Comparison of ENCODE assay signal across 8 mouse cellular contexts in genomic region chr9:75071029-75071705, GRCm38 (mm10). TPM values are rescaled to one million over a fixed set of nuclear protein-coding genes. Genes with fewer than 3 reads are reported as not detected.
DNase-seq lines count a peak whose midpoint lies in the region; ATAC-seq and TF ChIP-seq lines count a peak whose summit lies in the region.

No protein-coding gene starts in this region.

- DNase-seq in ES-E14 (ENCODE audit: low read depth, low spot score), result peak; percentile 53
- DNase-seq in cerebellum, adult 11 months, result peak; percentile 81
- peak; percentile 89 for DNase-seq in forebrain, embryonic 14.5 days (ENCODE audit: low spot score)
- DNase-seq in heart, postnatal 25 days (ENCODE audit: low spot score), result peak; percentile 65
- peak; percentile 71 to 86 for DNase-seq in layer of hippocampus, adult 18-20 months (ENCODE audit: low spot score in 2 of 2)
- DNase-seq in lung, adult 2 months, result peak; percentile 69
- peak; percentile 80 for DNase-seq in testis, postnatal 10 days (ENCODE audit: low spot score)

- intact Hi-C loops in heart, postnatal 25 days (cut with DNase I), result no loop called here

- TF ChIP-seq POLR2A in lung, adult 2 months (IDR thresholded peaks at IDR 0.05; ENCODE audit: borderline replicate concordance, extremely low read depth, low read depth, low read length), result no peak

- H3K27me3 ChIP-seq in forebrain, embryonic 14.5 days (replicated peaks; ENCODE audit: control insufficient read depth, insufficient read depth, low read length), result no peaks in the 10 kb centered on the region
- no peaks in the 10 kb centered on the region for H3K27me3 ChIP-seq in neural tube, embryonic 15.5 days (replicated peaks)

- H3K4me1 ChIP-seq in ES-E14 (ENCODE audit: control insufficient read depth in 2 of 2, insufficient read depth in 2 of 2, low read length in 2 of 2, poor library complexity in 1 of 2), result peaks cover 0 to 5% of the 10 kb centered on the region in 2 experiments; a peak in 1 of 4 replicates
- peaks cover 10% of the 10 kb centered on the region for H3K4me1 ChIP-seq in forebrain, embryonic 14.5 days (ENCODE audit: control insufficient read depth, insufficient read depth, low read length)
- H3K4me1 ChIP-seq in lung, adult 2 months (ENCODE audit: control insufficient read depth, insufficient read depth, low read length), result peaks cover 7% of the 10 kb centered on the region
- H3K4me1 ChIP-seq in neural tube, embryonic 15.5 days, result peaks cover 23% of the 10 kb centered on the region

- ATAC-seq in forebrain, embryonic 14.5 days, result peak; percentile 95
- ATAC-seq in neural tube, embryonic 15.5 days (ENCODE audit: low FRiP score), result peak; percentile 94

- TF ChIP-seq CTCF in lung, adult 2 months (IDR thresholded peaks at IDR 0.05; ENCODE audit: insufficient read depth, low read length), result no peak

- peak overlapping the region; percentile 79 to 95 for H3K4me3 ChIP-seq in ES-E14 (ENCODE audit: insufficient read depth in 1 of 2, low read depth in 1 of 2, low read length in 2 of 2, poor library complexity in 1 of 2, severe bottlenecking in 1 of 2)
- H3K4me3 ChIP-seq in forebrain, embryonic 14.5 days (ENCODE audit: low read depth, low read length), result peak overlapping the region; percentile 95
- peak overlapping the region; percentile 69 for H3K4me3 ChIP-seq in lung, adult 2 months (replicated peaks; ENCODE audit: extremely low read depth, low read depth, low read length)
- peak overlapping the region; percentile 86 for H3K4me3 ChIP-seq in neural tube, embryonic 15.5 days (replicated peaks)

- WGBS in forebrain, embryonic 14.5 days, result under 1% methylated on average over 34 of the region's 92 CpGs
- under 1% methylated on average over 86 of the region's 92 CpGs for WGBS in lung, adult 2 months
- WGBS in neural tube, embryonic 15.5 days, result under 1% methylated on average over 43 of the region's 92 CpGs

- no peaks in the 10 kb centered on the region for H3K36me3 ChIP-seq in ES-E14 (ENCODE audit: control insufficient read depth, insufficient read depth, low read length, poor library complexity, severe bottlenecking)
- H3K36me3 ChIP-seq in forebrain, embryonic 14.5 days (ENCODE audit: control insufficient read depth, insufficient read depth, low read length), result no peaks in the 10 kb centered on the region
- H3K36me3 ChIP-seq in neural tube, embryonic 15.5 days, result no peaks in the 10 kb centered on the region

- peak overlapping the region; percentile 69 for H3K4me2 ChIP-seq in forebrain, embryonic 14.5 days (ENCODE audit: low read length)
- peak overlapping the region; percentile 68 for H3K4me2 ChIP-seq in neural tube, embryonic 15.5 days

- H3K27ac ChIP-seq in ES-E14 (ENCODE audit: insufficient read depth, low read depth, low read length, poor library complexity, severe bottlenecking), result peak overlapping the region; percentile 82
- H3K27ac ChIP-seq in forebrain, embryonic 14.5 days (ENCODE audit: low read depth, low read length), result peak overlapping the region; percentile 98
- peak overlapping the region; percentile 98 for H3K27ac ChIP-seq in neural tube, embryonic 15.5 days (replicated peaks)

- in situ Hi-C loops in ES-E14 (cut with MboI; ENCODE audit: low sequenced_read_pairs in 2 of 2, unreplicated experiment in 2 of 2), result no loop called here

- H3K9ac ChIP-seq in ES-E14 (ENCODE audit: insufficient read depth, low read depth, low read length, poor library complexity, severe bottlenecking), result peak overlapping the region; percentile 92
- peak overlapping the region; percentile 96 for H3K9ac ChIP-seq in forebrain, embryonic 14.5 days (ENCODE audit: low read length)
- H3K9ac ChIP-seq in neural tube, embryonic 15.5 days (replicated peaks), result peak overlapping the region; percentile 98

- H3K9me3 ChIP-seq in ES-E14 (ENCODE audit: control insufficient read depth, insufficient read depth, low read depth, low read length), result no peaks in the 10 kb centered on the region
- H3K9me3 ChIP-seq in forebrain, embryonic 14.5 days (replicated peaks; ENCODE audit: control insufficient read depth, low read length), result no peaks in the 10 kb centered on the region
- no peaks in the 10 kb centered on the region for H3K9me3 ChIP-seq in neural tube, embryonic 15.5 days (replicated peaks)

TF ChIP-seq in ES-E14, 5 proteins besides CTCF, POLR2A, EP300 and RAD21:
- peak; percentile 51; the same call in 1 of the 2 replicates for TF ChIP-seq HCFC1 (IDR thresholded peaks at IDR 0.05; ENCODE audit: borderline replicate concordance, insufficient read depth, low read length)
- no peak for TF ChIP-seq MAFK (IDR thresholded peaks at IDR 0.05; ENCODE audit: insufficient read depth, low read depth, low read length)
- no peak for TF ChIP-seq ZC3H11A (IDR thresholded peaks at IDR 0.05; ENCODE audit: borderline replicate concordance, low read depth, low read length)
- no peak for TF ChIP-seq ZNF384 (IDR thresholded peaks at IDR 0.05; ENCODE audit: low read depth, low read length)
- no peak for TF ChIP-seq CHD2 (IDR thresholded peaks at IDR 0.05; ENCODE audit: low read depth, low read length)

RNA-seq across cellular contexts. Expression of gene Myo5a, which starts 0.4 kb away (rescaled TPM):
- 60.2 and 65.2 TPM in 2 replicates for total RNA-seq in ES-E14 (2012; rRNA removed)
- 23.9 and 33.5 TPM in 2 replicates for polyA plus RNA-seq in forebrain, embryonic 14.5 days (2014; fragmentation: Nextera tagmentation; extraction: Ambion mirVana)
- 10 to 100 TPM; 11.0 to 11.7 TPM for total RNA-seq in heart, postnatal 25 days (2021)
- 100 to 1,000 TPM; 200 to 204 TPM for total RNA-seq in layer of hippocampus, adult 18-20 months (2021)
- 3.1 and 5.8 TPM in 2 replicates for polyA plus RNA-seq in lung, adult 2 months (2012; rRNA removed)
- 29.5 and 35.6 TPM in 2 replicates for polyA plus RNA-seq in neural tube, embryonic 15.5 days (2015; fragmentation: Nextera tagmentation; extraction: Ambion mirVana)

RNA-seq across cellular contexts. Expression of gene Arpp19, which starts 33.8 kb away (rescaled TPM):
- total RNA-seq in ES-E14 (2012; rRNA removed), result 116 and 192 TPM in 2 replicates
- 258 and 266 TPM in 2 replicates for polyA plus RNA-seq in forebrain, embryonic 14.5 days (2014; fragmentation: Nextera tagmentation; extraction: Ambion mirVana)
- 100 to 1,000 TPM; 147 to 158 TPM for total RNA-seq in heart, postnatal 25 days (2021)
- total RNA-seq in layer of hippocampus, adult 18-20 months (2021), result 100 to 1,000 TPM; 162 to 182 TPM
- 9.0 and 16.1 TPM in 2 replicates for polyA plus RNA-seq in lung, adult 2 months (2012; rRNA removed)
- 202 and 222 TPM in 2 replicates for polyA plus RNA-seq in neural tube, embryonic 15.5 days (2015; fragmentation: Nextera tagmentation; extraction: Ambion mirVana)

Comparison
In these comparisons a context has a peak if more than half of its experiments do, and no peak if none do; other contexts are left out.
1. Peak in every context shown above with its lines: DNase-seq, ATAC-seq, H3K4me3 ChIP-seq and H3K27ac ChIP-seq.